Mouse (Mus musculus) embryo, embryonic 9.5 days (tissue): Measurements from ENCODE around the gene Olfr968.

Experiments
- DNase-seq: peaks from one replicate; pipeline ENCODE4 v3.0.0-alpha.2; 2017; ENCODE audit errors: extremely low spot score

Gene Olfr968

GRCm38 (mm10) chr9:39783153-39783552 lies at the start of gene Olfr968:
Olfr968 (minus strand) TSS chr9:39783253.
- no peak for DNase-seq

- DNase-seq, result no peak
Measured at GRCm38 (mm10) chr9:39808560-39808959, 25.5 kb upstream of the Olfr968 start, which contains the start of gene Olfr970. Olfr970 (plus strand) TSS chr9:39808860.

GRCm38 (mm10) chr9:39790558-39790957 lies 7.5 kb upstream of the Olfr968 start, which contains the start of gene Olfr969:
Olfr969 (plus strand) TSS chr9:39790945.
- no peak for DNase-seq

- no peak for DNase-seq
Measured at GRCm38 (mm10) chr9:39746428-39746827, 36.6 kb downstream of the Olfr968 start.

GRCm38 (mm10) chr9:39745949-39746348 lies 37.1 kb downstream of the Olfr968 start, which contains the start of gene Olfr967:
Olfr967 (plus strand) TSS chr9:39746249.
- no peak for DNase-seq

GRCm38 (mm10) chr9:39740741-39741140 lies 42.3 kb downstream of the Olfr968 start:
- DNase-seq, result no peak

- no peak for DNase-seq
Measured at GRCm38 (mm10) chr9:39730678-39731077, 52.4 kb downstream of the Olfr968 start, which contains the start of gene Olfr150. Olfr150 (plus strand) TSS chr9:39730978.
